Mouse (Mus musculus) NIH3T3 (cell line): ENCODE results near the gene Lpin1.

Experiments
- DNase-seq: peaks from one replicate; pipeline ENCODE4 v3.0.0-alpha.2; 2012; ENCODE audit warnings: low read depth

Lpin1 gene

DNA sequence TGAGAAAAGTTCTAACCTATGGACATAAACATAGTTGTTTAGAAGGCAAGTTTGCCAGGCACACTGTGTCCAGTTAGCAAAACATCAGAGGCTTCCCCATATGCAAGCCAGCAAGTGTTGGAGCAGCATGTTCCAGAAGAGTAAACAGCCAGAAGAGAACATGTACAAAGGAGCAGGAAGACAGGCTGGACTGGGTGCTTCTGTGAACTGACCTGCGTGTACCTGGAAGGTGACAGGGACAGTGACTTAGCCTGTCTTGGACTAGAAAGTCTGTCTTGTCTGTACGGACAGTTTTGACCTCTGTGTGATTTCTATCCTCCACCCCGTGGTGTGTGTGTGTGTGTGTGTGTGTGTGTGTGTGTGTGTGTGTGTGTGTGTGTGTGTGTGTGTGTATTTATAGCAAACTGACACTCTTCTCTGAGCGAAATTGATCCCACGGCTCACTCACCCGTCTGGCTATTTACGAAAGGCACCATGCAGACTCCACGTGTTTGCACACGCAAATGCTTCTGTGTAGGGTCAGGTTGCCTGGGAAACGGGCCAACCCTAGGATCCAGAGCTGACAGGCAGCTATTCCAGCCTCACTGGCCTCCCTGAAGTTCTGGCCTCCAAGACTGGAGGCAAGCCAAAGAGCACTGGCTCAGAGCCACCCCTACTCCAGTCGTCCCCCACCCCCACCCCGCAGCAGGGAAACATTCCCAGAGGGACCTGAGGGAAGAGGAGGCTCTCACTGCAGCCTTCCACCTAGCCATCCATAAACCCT is 7.9 kb upstream of the Lpin1 start:
- peak; percentile 96 for DNase-seq

DNA sequence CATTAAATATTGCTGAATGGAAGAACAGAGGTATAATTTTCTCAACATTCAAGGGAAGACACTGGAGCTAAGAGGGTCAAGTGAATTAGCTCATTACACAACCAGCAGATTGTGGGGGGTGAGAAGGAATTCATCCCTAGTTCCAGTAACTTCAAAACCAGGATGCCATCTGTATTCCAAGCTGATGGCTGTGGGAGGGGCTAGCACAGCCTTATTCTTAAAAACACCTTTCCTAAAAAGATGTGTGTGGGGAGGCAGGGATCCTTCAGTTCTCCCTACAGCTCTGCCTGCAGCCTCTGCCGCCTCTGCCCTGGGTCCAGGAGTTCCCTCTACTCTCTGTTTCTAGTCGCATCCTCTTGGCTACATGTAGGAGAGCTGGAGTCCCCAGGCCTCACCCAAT is 5.0 kb upstream of the Lpin1 start:
- DNase-seq: no peak

DNA sequence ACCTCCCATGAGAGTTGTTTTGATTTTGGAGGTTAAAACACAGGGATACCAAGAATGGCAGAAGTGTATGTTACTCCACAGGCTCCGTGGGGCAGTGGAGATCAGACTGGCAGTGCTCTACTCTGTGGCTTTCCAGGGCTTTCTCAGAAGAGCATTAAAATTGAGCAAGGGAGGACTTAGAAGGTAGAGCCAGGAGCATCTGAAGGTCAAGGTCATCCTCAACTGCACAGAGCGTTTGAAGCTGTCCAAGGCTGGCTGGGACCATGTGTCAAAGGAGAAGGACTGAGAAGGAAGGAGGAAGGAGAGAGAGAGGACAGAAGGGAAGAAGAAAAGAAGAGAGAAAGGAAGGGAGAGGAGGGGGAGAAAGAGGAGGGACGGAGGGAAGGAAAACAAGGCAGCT is 3.8 kb upstream of the Lpin1 start:
- DNase-seq: no peak

DNA sequence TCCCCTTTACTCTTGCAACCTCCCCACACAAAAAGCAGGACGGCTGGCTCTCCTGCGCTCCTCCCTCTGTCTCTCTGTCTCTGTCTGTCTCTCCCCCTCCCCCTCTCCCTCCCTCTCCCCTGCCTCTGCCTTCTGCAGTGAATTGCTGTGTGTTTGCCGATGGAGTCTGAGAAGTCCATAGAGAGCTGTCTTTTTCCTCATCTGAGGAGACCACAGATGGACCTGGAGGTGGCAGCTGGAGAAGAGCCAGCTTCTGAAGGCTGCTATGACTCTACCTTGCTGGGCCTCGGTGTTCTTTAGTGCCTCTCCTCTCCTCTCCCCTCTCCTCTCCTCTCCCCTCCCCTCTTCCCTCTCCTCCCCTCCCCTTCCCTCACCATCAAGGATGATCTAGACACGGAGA is 5.1 kb downstream of the Lpin1 start:
- DNase-seq: no peak

DNA sequence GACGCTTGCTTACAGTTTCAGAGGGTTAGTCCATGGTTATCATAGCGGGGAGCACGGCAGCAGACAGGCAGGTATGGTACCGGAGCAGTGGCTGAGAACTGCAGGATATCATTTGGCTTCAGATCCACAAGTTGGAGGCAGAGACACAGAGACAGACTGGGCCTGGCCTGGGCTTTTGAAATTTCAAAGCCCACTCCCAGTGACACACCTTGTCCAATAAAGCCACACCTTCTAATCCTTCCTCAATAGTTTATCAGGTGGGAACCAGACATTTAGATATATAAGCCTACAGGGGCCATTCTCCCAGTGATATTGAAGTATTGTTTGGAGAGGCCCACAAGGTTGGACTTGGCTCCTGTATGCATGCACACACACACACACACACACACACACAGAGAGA is 8.5 kb downstream of the Lpin1 start:
- no peak for DNase-seq

DNA sequence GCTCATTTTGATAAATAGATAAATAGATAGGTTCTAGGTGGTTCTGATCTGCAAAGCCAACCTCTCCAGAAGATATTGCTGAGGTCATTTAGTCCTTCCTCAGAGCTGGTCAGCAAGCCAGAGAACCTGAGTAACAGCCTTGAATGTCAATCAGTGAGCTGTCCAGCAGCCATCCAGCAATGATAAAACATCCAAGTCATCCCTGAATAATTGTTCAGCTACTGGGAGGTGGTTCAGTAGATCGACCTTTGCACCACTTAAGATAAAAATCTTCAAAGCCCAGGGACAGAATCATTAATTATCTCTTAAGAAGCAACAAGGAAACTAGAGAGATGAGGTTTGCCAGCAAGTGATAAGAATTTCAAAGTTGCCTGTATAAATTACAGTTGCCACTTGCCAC is 10.4 kb downstream of the Lpin1 start:
- no peak for DNase-seq

DNA sequence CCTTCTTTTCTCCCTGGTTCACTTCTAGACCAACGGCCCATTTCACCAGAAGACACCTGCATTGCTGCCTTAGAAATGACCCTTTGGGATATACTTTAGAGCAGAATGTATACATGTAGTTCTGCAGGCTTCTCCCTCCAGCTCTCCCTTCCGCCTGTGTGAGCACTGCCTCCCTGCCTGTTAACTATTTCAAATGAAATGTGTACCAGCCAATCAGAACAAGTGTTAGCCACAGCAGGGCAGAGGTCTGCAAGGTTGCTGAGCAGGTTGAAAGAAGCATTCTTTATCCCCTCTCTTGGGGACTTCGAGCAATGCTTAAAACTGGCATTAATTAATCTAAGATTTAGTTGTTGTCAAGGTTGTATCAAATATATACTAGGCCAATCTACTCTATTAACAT is 11.4 kb downstream of the Lpin1 start:
- no peak for DNase-seq

DNA sequence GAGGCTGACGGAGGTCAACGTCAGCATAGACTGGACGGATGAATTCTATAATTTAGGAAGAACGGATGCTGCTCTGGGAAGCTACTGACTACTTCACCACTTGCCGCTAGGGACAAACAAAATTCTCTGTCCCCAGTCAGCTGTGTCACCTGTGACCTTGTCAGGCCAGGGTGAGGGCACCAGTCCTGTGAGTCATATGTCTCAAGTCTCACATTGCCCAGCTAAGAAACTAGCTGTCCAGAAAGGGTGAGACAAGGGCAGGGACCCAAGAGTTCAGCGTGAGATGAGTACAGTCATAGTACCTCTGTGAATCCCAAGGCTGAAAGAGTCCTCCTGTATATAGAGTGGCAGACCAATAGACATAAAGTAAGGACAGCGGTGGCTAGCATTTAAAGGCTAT is 17.0 kb downstream of the Lpin1 start:
- DNase-seq: no peak

DNA sequence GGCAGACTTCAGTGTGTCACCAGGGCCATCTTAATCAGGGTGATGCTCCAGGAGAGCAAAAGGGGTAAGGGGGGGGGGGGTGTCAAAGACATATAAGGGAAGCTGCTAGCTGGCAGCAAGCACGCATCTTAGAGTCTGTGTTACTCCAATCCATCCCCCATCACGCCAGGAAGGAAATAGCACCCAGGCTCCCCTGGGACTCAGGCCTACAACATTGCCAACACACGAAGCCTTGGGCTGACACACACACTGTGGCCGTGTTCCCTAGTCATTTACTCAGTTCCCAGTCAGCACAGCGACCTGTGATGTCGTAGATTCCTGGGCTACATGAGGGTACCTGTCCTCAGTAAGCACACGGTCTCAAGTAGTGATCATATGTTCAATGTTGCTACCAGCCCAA is 17.8 kb downstream of the Lpin1 start:
- no peak for DNase-seq

DNA sequence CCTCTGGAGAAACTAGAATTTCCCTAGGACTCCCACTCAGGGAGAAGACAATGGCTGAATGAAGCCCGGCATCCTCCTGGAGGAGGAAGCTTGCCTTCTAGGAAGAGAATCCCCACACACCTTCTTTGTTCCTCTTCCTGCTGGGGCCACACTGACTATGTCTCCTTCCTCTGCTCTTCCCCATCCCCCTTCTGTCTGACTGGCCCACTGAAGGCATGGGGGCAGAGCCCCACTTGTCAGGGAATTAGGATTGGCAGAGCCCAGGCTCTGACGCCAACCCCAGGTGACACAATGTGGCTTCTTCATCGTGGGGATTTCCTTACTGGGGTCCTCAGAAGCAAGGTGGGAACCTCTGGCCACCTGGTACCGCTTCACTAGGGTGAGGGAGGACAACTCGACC is 18.3 kb downstream of the Lpin1 start:
- DNase-seq: no peak

DNA sequence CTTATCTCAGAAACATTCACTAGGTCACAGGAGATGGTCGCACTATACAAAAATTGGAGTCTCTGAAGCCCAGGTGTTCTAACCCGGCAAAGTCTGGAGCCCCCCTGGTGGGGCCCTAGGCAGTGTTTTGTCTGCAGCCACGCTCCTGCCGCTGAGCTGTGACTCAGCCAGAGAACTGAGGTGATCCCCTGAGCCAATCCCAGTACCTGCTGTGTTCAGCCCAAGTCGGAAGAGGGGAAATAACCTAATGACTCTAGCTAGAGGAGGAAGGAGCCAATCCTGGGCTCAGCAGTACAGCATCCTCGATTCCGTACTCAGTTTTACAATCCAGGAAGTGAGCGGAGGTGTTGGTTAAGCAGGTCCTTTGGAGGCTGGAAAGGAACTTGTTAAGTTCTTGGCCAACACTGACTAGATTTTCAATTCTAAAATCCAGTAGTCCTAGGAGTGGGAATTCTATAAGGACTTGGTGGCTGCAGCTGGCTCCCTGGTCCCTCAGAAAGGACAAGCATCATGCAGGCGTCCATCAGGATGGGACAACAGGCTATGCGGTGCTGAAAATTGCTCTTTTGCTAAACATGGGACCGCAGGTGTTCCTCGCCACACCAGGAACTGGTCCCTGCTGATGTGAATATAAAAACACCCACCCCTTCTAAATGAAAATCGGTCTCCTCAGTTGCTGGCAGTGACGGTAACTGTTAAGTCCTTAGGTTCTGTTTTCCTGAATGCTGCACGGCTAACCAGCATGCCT is 19.1 kb downstream of the Lpin1 start:
- peak; percentile 94 for DNase-seq

DNA sequence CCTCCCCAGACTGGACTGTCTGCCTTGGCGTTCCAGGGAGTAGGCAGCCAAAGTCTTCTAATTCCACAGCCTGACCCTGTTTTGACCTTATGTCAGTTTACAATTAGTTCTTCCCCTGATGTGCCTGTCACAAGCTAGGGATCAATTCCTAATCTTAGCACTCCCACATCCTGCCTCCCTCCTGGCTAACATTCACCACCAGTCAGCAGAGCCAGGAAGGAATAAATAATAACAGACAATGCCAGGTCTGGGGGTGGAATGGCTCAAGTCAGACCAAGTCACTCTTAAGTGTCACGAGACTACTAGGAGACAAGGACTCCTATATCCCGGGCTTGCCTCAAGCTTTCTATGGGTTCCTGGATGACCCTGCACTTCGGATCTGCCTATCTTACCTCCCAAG is 20.8 kb downstream of the Lpin1 start:
- DNase-seq: no peak

DNA sequence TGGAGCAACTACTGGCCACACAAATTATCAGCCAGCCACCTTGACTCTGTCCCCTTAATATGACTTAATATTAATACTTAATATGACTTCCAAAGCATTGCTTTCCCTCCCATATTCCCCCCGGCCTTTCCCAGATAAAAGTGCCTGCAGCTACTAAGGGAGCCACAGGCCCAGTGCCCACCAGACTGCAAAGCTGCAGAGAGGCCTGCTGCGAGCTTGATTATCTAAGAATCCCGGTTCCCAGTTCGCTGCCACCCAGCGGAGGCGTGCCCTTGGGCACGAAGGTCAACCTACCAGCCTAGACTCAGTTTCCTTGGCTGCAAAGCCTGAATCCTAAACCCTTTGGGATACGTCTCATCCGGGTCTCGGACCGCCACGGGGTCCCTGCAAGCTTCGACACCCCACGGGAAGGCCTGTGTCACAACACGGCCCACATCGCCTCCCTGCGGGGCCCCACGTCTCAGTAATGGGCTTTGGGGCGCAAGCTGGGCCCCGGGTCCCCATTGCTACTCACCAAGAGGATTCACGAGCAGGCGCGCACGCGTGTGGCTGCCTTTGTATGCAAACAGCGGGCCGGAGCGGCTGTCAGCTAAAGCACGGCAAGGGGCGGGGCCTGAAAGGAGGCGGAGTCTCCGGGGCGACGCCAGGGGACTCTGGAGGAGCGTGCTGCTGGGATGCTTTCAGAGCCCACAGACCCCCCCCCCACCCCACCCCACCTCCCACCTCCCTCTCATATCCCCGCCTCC is 21.4 kb downstream of the Lpin1 start:
- DNase-seq: peak; percentile 96

DNA sequence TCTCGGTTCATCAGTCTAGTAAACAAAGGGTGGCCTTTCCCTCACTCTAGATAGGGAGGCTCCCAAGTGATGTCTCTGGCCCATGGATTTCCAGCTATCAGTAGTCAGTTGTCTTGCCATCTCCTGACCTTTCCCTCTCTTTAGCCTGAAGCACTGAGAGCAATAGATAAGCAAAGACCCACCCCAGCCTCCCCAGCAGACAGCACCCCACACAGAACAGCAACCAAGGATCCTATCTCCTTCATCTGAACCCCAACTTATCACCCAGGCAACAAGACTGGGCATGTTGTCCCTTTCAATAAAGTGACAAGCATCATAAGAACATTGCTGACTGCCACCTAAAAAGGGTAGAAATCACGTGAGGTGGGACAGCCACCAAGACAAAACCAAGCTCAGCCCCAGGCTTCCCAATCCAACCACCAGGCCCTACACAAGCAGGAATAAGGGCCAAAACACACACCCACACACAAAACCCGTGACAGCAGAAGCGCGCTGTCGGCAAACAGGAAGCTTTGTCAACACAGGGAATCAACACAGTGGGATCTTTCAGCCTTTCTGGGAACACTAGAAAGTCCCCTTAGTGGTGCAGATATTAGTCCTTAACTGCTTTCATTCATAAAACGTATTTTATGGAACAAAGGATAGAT is 22.2 kb downstream of the Lpin1 start:
- peak; percentile 61 for DNase-seq

DNA sequence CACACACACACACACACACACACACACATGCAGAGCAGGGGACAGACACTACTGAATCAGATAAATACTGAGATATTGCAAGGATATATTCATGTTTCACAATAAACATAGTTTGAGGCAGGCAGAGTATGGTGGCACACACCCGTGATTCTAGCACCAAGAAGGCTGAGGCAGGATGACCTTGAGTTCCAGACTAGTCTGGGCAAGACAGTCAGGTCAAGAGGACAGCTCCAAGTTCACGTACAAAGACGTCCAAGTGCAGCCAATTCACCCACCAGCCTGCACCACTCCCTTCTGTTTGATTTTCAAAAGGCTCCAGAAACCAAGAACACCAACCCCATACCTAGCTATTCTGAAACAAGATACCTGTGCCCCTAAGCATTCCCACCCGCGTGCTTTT is 23.0 kb downstream of the Lpin1 start:
- no peak for DNase-seq

DNA sequence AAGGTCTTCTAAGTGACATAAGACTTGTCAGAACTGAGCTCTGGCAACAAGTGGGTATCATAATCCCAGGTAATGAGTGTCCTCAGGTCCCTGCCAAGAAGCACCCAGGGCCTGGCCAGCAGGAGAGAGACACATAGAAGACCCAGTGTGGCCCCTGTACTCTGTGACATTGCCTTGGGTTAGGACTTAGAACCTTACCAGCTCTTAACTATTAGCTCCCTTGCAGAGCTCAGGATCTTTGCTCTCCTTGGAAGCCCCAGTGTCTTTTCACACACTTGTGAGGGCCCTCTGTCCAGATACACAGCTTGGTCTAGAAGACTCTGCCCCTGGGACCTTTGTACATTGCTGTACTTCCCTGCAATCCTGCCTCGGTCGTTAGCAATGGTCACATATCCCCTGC is 23.7 kb downstream of the Lpin1 start:
- no peak for DNase-seq

DNA sequence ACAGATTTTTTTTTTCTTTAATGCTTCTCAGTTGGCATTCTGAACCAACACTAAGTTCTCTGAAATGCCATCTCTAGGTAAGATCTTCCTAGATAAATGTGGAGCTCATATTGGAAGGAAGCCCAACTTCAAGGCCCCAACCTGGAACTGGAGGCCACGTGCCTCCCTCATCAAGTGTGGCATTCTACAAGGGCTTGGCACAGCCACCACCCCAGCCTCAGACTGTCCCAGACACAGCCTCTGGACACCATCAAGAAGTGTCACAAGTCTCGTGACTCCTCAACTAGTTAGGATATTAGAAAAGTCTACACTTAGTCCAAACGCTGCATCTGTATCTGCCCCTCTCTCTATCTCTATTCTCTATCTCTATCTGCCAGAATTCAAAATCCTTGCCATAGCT is 25.8 kb downstream of the Lpin1 start:
- no peak for DNase-seq

DNA sequence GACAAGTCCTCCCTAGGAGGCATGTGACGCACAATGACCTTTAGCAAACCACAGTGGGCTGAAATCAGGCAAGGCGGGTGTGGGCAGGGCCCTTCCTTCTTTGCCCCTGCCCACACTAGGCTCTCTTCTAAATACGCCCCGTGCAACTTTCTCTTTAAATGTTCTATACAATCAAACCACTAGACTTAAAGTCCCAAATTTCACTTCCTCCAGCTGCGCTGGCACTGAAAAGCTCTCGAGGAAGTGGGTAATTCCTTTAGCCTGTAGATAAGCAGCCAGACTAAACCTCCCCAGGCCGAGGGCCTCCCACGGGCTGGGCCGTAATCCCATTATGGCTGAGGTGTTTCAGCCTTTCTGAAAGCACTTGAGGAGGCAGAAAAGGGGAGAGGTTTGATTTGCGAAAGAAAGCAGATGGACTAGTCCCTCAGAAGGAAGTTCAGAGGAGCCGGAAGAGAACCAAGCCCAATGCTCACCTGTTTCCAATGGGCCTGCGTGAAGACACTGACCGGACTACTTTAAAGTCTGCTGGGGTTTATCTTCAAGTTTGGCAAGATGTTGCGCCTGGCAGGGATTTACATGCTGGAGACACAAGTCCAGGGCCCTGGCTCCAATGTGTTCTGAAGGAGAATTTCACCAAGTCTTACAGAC is 26.6 kb downstream of the Lpin1 start:
- DNase-seq: no peak

DNA sequence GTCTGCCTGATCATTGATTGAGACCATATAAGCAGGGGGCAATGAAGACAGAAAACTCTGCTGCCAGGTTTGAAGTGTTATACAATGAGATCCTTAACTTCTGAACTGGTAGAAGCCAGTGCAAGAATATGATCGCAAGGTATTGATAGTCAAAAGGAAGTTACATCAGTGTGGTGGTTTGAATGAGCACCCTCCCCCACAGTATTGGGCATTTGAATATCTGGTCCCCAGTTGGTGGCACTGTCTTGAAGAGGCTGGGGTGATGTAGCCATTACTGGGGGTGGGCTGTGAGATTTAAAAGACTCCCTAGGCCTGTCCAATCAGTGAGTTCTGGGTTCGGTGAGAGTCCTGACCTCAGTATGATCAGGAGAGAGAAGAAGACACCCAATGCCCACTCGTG is 27.5 kb downstream of the Lpin1 start:
- DNase-seq: no peak

DNA sequence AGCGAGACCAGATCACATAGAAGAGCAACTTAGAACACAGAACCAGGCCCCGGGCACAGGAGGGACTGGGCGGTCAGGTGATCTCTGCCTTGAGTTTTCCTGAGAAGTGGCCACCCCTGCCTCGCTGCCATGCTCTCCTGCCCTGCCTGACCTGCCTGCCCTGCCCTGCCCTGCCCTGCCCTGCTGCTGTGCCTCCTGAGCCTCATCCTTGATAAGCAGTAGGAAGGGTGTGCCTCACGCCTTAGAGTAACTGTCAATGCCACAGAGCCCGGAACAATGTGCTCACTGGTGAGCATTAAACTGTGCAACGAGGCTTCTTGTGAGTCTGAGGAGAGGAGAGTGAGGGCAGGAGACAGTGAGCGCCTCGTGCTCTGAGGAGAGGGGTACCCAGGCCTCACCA is 30.5 kb downstream of the Lpin1 start:
- DNase-seq: no peak

DNA sequence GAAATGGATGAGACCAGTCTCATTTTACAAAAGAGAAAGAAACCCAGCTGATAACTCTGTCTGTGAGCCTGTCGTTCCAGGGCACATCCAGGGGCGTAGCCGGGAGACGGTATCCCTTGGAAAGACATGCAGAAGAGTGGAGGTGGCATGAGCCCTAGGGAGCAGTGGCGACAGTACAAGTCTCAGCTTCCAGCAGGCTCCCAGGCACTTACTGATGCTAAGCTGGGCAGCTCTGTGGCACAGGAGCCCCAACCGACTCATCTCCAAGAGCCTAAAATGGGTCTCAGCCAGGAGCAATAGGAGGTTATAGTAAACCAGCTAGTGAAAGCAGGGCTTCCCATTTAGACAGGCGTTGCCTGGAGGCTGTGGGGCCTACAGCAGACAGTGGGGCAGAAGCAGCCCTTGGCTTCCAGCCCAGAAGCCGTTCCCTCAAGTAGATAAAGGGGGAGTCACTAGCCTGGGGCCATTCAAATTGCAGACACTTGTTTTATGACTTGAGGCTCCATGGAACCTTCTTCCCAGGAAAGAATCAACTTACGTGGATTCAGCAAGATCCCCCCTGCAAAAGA is 33.0 kb downstream of the Lpin1 start:
- peak; percentile 58 for DNase-seq

DNA sequence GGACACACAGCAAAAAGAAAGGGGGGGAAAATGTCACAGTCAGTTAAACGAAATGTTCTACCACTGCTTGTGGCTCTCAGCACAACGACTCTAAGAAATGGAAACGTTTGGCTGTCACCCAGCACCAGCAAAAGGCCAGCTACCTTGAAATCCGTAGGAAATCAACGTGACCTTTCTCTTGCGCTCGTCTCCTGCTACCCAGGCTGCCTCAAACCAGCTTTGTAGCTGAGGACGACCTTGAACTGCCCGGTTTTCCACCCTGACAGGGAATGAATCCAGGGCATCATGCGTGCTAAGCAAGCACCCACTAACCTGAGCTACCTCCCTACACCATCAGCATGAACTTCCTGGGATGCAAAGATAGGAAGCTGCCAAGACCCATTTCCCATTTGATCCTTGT is 39.5 kb downstream of the Lpin1 start:
- no peak for DNase-seq
